Mouse (Mus musculus): ENCODE measurements around the gene Sorcs3. TPM values are rescaled to one million over a fixed set of nuclear protein-coding genes. Genes with fewer than 3 reads are reported as not detected.

The Sorcs3 gene
- polyA plus RNA-seq, 1 experiment: 0.66 TPM

GRCm38 (mm10) chr19:48337461-48337860, 131.6 kb downstream of the Sorcs3 start:
- no peak for DNase-seq
- WGBS: 35% methylated on average over 6 of the region's 6 CpGs
- H3K27me3 ChIP-seq (replicated peaks; ENCODE audit: control insufficient read depth, insufficient read depth, low read length): no peaks in the 10 kb centered on the region
- no peaks in the 10 kb centered on the region for H3K36me3 ChIP-seq (ENCODE audit: control insufficient read depth, insufficient read depth, low read length)
- H3K4me1 ChIP-seq (ENCODE audit: control insufficient read depth, insufficient read depth, low read length): no peaks in the 10 kb centered on the region
- TF ChIP-seq POLR2A (IDR thresholded peaks at IDR 0.05; ENCODE audit: low read depth, low read length): no peak
- TF ChIP-seq CTCF (conservative IDR thresholded peaks at IDR 0.05; ENCODE audit: insufficient read depth, insufficient read length, low read depth, low read length): no peak
- H3K27ac ChIP-seq (ENCODE audit: insufficient read depth, low read depth, low read length): no peak overlapping the region
- no peak overlapping the region for H3K4me3 ChIP-seq (ENCODE audit: insufficient read depth, low read depth, low read length)

GRCm38 (mm10) chr19:48338098-48338497, 132.3 kb downstream of the Sorcs3 start:
- Histone ChIP-seq H3K36me3 (ENCODE audit: control insufficient read depth, insufficient read depth, low read length) (no peaks in the 10 kb centered on the region), H3K4me1 (ENCODE audit: control insufficient read depth, insufficient read depth, low read length) (no peaks in the 10 kb centered on the region), H3K4me3 (ENCODE audit: insufficient read depth, low read depth, low read length) (no peak overlapping the region), H3K27me3 (replicated peaks; ENCODE audit: control insufficient read depth, insufficient read depth, low read length) (no peaks in the 10 kb centered on the region), H3K27ac (ENCODE audit: insufficient read depth, low read depth, low read length) (no peak overlapping the region)
- DNase-seq: no peak
- WGBS: 87% methylated on average over 5 of the region's 5 CpGs
- TF ChIP-seq POLR2A (IDR thresholded peaks at IDR 0.05; ENCODE audit: low read depth, low read length) (no peak), CTCF (conservative IDR thresholded peaks at IDR 0.05; ENCODE audit: insufficient read depth, insufficient read length, low read depth, low read length) (no peak)

- Histone ChIP-seq H3K27me3 (replicated peaks; ENCODE audit: control insufficient read depth, insufficient read depth, low read length) (no peaks in the 10 kb centered on the region), H3K4me3 (ENCODE audit: insufficient read depth, low read depth, low read length) (no peak overlapping the region), H3K36me3 (ENCODE audit: control insufficient read depth, insufficient read depth, low read length) (no peaks in the 10 kb centered on the region), H3K27ac (ENCODE audit: insufficient read depth, low read depth, low read length) (no peak overlapping the region), H3K4me1 (ENCODE audit: control insufficient read depth, insufficient read depth, low read length) (no peaks in the 10 kb centered on the region)
- no peak for TF ChIP-seq POLR2A (IDR thresholded peaks at IDR 0.05; ENCODE audit: low read depth, low read length)
- no peak for TF ChIP-seq CTCF (conservative IDR thresholded peaks at IDR 0.05; ENCODE audit: insufficient read depth, insufficient read length, low read depth, low read length)
- no peak for DNase-seq
- 81% methylated on average over 4 of the region's 4 CpGs for WGBS
Measured at GRCm38 (mm10) chr19:48342770-48343169, 136.9 kb downstream of the Sorcs3 start.

GRCm38 (mm10) chr19:48343442-48343841, 137.6 kb downstream of the Sorcs3 start:
- H3K4me1 ChIP-seq (ENCODE audit: control insufficient read depth, insufficient read depth, low read length): no peaks in the 10 kb centered on the region
- 47% methylated on average over 7 of the region's 7 CpGs for WGBS
- TF ChIP-seq CTCF (conservative IDR thresholded peaks at IDR 0.05; ENCODE audit: insufficient read depth, insufficient read length, low read depth, low read length): no peak
- no peak for TF ChIP-seq POLR2A (IDR thresholded peaks at IDR 0.05; ENCODE audit: low read depth, low read length)

GRCm38 (mm10) chr19:48347116-48347515, 141.3 kb downstream of the Sorcs3 start:
- Histone ChIP-seq H3K36me3 (ENCODE audit: control insufficient read depth, insufficient read depth, low read length) (no peaks in the 10 kb centered on the region), H3K27ac (ENCODE audit: insufficient read depth, low read depth, low read length) (no peak overlapping the region), H3K4me1 (ENCODE audit: control insufficient read depth, insufficient read depth, low read length) (no peaks in the 10 kb centered on the region), H3K4me3 (ENCODE audit: insufficient read depth, low read depth, low read length) (no peak overlapping the region), H3K27me3 (replicated peaks; ENCODE audit: control insufficient read depth, insufficient read depth, low read length) (no peaks in the 10 kb centered on the region)
- TF ChIP-seq CTCF (conservative IDR thresholded peaks at IDR 0.05; ENCODE audit: insufficient read depth, insufficient read length, low read depth, low read length) (no peak), POLR2A (IDR thresholded peaks at IDR 0.05; ENCODE audit: low read depth, low read length) (no peak)
- no peak for DNase-seq
- WGBS: 68% methylated on average over 5 of the region's 5 CpGs

More at GRCm38 (mm10) chr19:48343442-48343841, 137.6 kb downstream of the Sorcs3 start:
- DNase-seq: no peak
- no peak overlapping the region for H3K27ac ChIP-seq (ENCODE audit: insufficient read depth, low read depth, low read length)
- no peaks in the 10 kb centered on the region for H3K27me3 ChIP-seq (replicated peaks; ENCODE audit: control insufficient read depth, insufficient read depth, low read length)
- H3K36me3 ChIP-seq (ENCODE audit: control insufficient read depth, insufficient read depth, low read length): no peaks in the 10 kb centered on the region
- H3K4me3 ChIP-seq (ENCODE audit: insufficient read depth, low read depth, low read length): no peak overlapping the region

GRCm38 (mm10) chr19:48356806-48357205, 151.0 kb downstream of the Sorcs3 start:
- 71% methylated on average over 2 of the region's 2 CpGs for WGBS
- Histone ChIP-seq H3K4me3 (ENCODE audit: insufficient read depth, low read depth, low read length) (no peak overlapping the region), H3K36me3 (ENCODE audit: control insufficient read depth, insufficient read depth, low read length) (no peaks in the 10 kb centered on the region), H3K4me1 (ENCODE audit: control insufficient read depth, insufficient read depth, low read length) (no peaks in the 10 kb centered on the region), H3K27me3 (replicated peaks; ENCODE audit: control insufficient read depth, insufficient read depth, low read length) (no peaks in the 10 kb centered on the region), H3K27ac (ENCODE audit: insufficient read depth, low read depth, low read length) (no peak overlapping the region)
- TF ChIP-seq CTCF (conservative IDR thresholded peaks at IDR 0.05; ENCODE audit: insufficient read depth, insufficient read length, low read depth, low read length) (no peak), POLR2A (IDR thresholded peaks at IDR 0.05; ENCODE audit: low read depth, low read length) (no peak)
- no peak for DNase-seq

- WGBS: 86% methylated on average over 2 of the region's 2 CpGs
- no peak overlapping the region for H3K27ac ChIP-seq (ENCODE audit: insufficient read depth, low read depth, low read length)
- H3K4me1 ChIP-seq (ENCODE audit: control insufficient read depth, insufficient read depth, low read length): no peaks in the 10 kb centered on the region
- DNase-seq: no peak
- no peaks in the 10 kb centered on the region for H3K36me3 ChIP-seq (ENCODE audit: control insufficient read depth, insufficient read depth, low read length)
- TF ChIP-seq POLR2A (IDR thresholded peaks at IDR 0.05; ENCODE audit: low read depth, low read length): no peak
- TF ChIP-seq CTCF (conservative IDR thresholded peaks at IDR 0.05; ENCODE audit: insufficient read depth, insufficient read length, low read depth, low read length): no peak
- no peaks in the 10 kb centered on the region for H3K27me3 ChIP-seq (replicated peaks; ENCODE audit: control insufficient read depth, insufficient read depth, low read length)
- no peak overlapping the region for H3K4me3 ChIP-seq (ENCODE audit: insufficient read depth, low read depth, low read length)
Measured at GRCm38 (mm10) chr19:48362167-48362566, 156.3 kb downstream of the Sorcs3 start.
